Mouse (Mus musculus) erythroblast, embryonic 14.5 days (primary cell): ENCODE measurements around the gene Vps13d. TPM values are rescaled to one million over a fixed set of nuclear protein-coding genes. Genes with fewer than 3 reads are reported as not detected.

ENCODE experiments used
- H3K27me3 ChIP-seq: 2 replicates; pipeline ENCODE4 v1.6.1; 2012; ENCODE audit warnings: inconsistent platforms; ENCODE audit not compliant: control insufficient read depth
- H3K36me3 ChIP-seq: 2 replicates; pipeline ENCODE4 v1.6.1; 2012; ENCODE audit warnings: mild to moderate bottlenecking, inconsistent platforms; ENCODE audit not compliant: control insufficient read depth
- H3K4me1 ChIP-seq: 2 replicates; pipeline ENCODE4 v1.6.1; 2012; ENCODE audit warnings: inconsistent platforms; ENCODE audit not compliant: control insufficient read depth
- H3K4me3 ChIP-seq: replicated peaks from 2 replicates; pipeline ENCODE3; 2012; ENCODE audit warnings: moderate library complexity, mild to moderate bottlenecking, inconsistent platforms
- H3K9me3 ChIP-seq: 2 replicates; pipeline ENCODE4 v1.6.1; 2012; ENCODE audit warnings: low read length, inconsistent platforms, mixed read lengths; ENCODE audit not compliant: control insufficient read depth
- GATA1 ChIP-seq: IDR thresholded peaks from 2 replicates; pipeline ENCODE4 v1.6.1; 2012; ENCODE audit warnings: low read length, inconsistent platforms, mixed read lengths
- TAL1 ChIP-seq: IDR thresholded peaks from 3 replicates; pipeline ENCODE4 v1.6.1; 2012; ENCODE audit warnings: low read length, inconsistent platforms, mixed read lengths
- polyA plus RNA-seq: library from polyadenylated mRNA; stranded (reverse); fragments of >175 nt; gene quantifications from 2 replicates; pipeline ENCODE4 v1.2.3, GENCODE M21; 2012

Vps13d gene
- polyA plus RNA-seq, 1 experiment, result 0.69 TPM

DNA sequence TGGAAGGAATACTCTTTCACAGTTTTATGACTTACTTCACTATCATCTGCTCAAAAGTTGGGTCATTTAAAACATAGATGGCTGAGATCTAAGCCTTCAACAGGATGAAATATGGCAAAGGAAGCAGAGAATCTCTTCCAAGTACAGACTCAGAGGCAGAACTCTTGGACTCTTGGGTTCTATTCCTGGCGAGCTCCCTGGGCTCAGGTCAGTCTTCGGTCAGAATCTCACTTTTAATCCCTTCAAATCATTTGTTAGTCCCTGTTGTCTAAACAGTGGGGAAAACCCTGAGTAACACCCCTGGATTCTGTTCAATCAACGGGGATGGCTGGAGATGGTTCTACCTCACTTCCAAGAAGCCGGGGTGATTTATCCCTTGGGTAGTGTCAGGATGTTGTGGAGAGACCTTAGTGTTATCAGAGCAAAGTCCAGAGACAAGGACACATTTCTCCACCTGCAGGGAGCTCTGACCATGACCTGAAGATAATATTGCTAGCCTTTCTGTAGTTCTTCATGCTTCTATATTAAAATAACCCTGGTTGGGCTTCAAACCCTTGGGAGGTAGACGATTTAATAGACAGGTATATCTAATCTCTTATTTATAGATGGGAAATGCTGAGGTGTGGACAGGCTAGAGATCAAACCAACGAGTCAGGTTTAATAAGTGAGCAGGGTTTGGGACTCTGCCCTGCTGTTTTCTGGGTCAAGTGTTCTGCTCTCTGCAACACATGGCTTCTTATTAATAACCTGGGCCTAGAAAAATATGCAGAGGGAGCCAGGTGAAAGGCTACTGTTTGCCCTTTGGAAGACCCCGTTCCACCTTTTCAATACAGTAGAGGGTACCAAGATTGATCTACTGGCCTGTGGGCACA lies 180.8 kb downstream of the Vps13d start:
- Histone ChIP-seq H3K4me3 (no peak overlapping the region), H3K27me3 (no peaks in the 10 kb centered on the region), H3K9me3 (no peaks in the 10 kb centered on the region), H3K4me1 (peaks cover 2% of the 10 kb centered on the region), H3K36me3 (peaks cover 69% of the 10 kb centered on the region)
- TF ChIP-seq TAL1 (no peak), GATA1 (no peak)

DNA sequence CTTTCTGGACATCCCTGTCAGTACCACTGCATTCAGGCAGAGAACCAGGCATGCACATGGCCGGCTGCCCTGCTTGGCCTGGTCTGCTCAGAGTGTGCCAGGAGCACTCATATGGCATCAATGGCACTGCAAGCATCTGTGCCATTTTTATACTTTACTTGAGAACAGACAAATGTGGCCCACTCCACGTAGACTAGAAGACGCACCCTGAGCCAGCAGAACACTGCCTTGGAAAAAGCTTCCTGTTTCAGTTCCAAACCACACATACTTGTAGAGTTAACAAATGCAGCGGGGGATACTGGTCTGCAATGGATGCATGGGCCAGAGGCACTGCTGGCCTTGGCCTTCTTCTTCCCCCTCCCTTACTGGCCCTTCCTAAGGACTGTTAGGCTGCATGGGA lies 181.6 kb downstream of the Vps13d start:
- Histone ChIP-seq H3K27me3 (no peaks in the 10 kb centered on the region), H3K36me3 (peaks cover 62% of the 10 kb centered on the region), H3K9me3 (no peaks in the 10 kb centered on the region), H3K4me1 (peaks cover 2% of the 10 kb centered on the region), H3K4me3 (no peak overlapping the region)
- no peak for TF ChIP-seq TAL1
- no peak for TF ChIP-seq GATA1

DNA sequence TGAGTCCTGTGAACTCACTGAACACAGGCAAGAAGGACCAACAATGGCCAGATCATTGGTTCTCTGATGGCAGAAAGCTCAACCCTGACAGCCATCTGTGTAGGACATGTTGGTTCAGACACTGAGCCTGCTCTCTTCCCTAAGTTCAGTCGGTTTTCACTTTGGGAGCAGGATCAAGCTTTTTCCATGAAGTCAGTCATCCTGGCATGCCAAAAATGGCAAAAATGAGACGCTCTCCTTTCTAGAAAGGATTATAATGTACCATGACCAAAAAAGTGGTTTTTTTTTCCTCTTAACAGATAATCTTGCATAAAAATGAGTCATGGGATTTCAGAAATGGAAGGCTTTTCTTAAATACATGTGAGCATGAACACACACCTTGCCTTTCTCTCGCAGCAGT lies 183.6 kb downstream of the Vps13d start:
- TF ChIP-seq GATA1, result no peak
- TF ChIP-seq TAL1, result no peak
- Histone ChIP-seq H3K27me3 (no peaks in the 10 kb centered on the region), H3K9me3 (no peaks in the 10 kb centered on the region), H3K36me3 (peaks cover 47% of the 10 kb centered on the region), H3K4me1 (peaks cover 2% of the 10 kb centered on the region), H3K4me3 (no peak overlapping the region)

DNA sequence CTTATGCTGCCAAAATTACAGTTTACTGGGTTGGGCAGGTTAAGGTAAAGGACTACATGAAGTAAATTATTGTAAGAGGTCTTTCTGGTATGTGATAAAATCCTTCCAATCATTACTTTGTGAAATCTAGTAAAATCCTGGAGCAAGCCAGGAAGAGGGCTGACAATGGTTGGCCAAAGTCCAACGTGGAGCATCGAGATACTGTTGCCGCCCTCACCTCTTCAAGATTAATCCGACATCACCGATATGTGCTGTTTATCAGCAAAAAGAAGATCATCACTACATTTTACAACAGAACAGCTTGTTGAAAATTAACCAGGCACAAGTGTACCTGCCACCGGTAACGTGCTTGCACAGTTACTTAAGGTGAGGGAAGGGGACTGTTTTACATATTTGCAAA lies 184.9 kb downstream of the Vps13d start:
- TF ChIP-seq GATA1 (no peak), TAL1 (no peak)
- Histone ChIP-seq H3K4me1 (peaks cover 4% of the 10 kb centered on the region), H3K4me3 (no peak overlapping the region), H3K36me3 (peaks cover 46% of the 10 kb centered on the region), H3K9me3 (no peaks in the 10 kb centered on the region), H3K27me3 (no peaks in the 10 kb centered on the region)

DNA sequence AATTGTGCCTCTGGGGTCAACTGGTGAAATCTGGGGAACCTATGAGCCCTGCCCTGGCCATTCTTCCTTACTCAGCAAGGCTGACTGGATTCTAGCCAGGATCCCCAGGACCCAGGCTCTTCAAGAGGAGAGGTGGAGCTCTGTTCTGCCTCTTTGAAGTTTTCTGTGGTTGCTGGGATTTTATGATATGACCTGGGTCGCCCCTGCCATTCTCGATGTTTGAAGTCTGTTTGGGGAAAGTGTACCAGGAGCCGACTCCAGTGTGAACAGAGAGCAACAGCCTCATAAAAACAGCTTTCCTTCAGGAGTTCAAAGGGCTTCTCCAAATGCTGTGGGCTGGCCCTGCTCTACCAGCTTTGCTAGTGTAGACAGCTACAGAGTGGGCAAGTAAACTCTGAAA lies 185.4 kb downstream of the Vps13d start:
- Histone ChIP-seq H3K27me3 (no peaks in the 10 kb centered on the region), H3K36me3 (peaks cover 46% of the 10 kb centered on the region), H3K9me3 (no peaks in the 10 kb centered on the region), H3K4me3 (no peak overlapping the region), H3K4me1 (peaks cover 4% of the 10 kb centered on the region)
- no peak for TF ChIP-seq TAL1
- TF ChIP-seq GATA1, result no peak

DNA sequence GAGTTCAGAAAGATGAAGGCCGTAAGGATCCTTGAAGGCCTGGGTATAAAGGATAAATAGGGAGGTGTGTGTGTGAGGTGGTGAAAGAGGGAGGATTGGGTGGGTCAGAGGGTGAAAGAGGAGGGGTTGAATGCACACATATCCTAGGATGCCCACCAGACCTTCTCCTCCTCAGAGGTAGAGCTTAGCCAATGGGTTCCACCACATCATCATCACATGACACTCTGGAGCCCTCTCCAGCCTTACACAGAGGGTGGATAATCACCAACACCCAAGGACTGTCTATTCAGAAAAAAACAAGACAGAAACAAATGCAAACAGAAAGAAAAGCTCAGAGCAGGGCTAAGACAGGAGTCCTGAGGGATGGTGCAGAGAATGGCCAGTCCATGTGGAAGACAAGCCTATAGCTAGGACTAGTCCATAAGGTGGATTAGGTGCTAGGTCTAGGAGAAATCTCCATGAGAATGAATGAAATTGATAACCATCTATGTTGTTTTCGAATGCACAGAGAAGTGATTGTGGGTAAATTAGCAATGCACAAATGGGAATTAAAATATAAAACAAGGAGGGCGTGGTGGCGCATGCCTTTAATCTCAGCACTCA lies 188.8 kb downstream of the Vps13d start:
- no peak overlapping the region for H3K4me3 ChIP-seq
- no peak for TF ChIP-seq TAL1
- TF ChIP-seq GATA1, result no peak
- H3K36me3 ChIP-seq, result peaks cover 36% of the 10 kb centered on the region
- H3K9me3 ChIP-seq, result no peaks in the 10 kb centered on the region
- H3K27me3 ChIP-seq, result no peaks in the 10 kb centered on the region
- peaks cover 2% of the 10 kb centered on the region; the same call in 1 of the 2 replicates for H3K4me1 ChIP-seq

DNA sequence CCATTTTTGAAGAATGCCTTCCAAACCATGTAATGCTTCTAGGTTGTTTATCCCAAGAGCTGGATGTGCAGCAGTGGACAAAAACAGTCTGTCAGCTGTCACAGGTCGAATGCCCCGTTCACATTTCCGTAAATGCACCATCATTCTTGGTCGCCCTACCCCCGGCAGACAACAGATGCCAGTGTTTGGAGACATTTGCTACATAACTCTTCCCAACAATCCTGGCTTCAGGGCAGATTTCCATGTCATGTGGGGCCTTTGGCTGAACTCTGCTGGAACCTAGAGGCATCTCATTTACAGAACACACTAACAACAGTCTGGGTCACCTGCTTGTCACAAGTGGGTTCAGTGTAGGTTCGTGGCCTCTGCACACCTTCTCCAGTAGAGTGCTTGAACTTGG lies 190.6 kb downstream of the Vps13d start:
- peaks cover 28% of the 10 kb centered on the region for H3K36me3 ChIP-seq
- no peaks in the 10 kb centered on the region for H3K27me3 ChIP-seq
- H3K4me3 ChIP-seq, result no peak overlapping the region
- TF ChIP-seq GATA1 (no peak), TAL1 (no peak)
- H3K9me3 ChIP-seq, result no peaks in the 10 kb centered on the region
- H3K4me1 ChIP-seq, result peaks cover 13% of the 10 kb centered on the region

DNA sequence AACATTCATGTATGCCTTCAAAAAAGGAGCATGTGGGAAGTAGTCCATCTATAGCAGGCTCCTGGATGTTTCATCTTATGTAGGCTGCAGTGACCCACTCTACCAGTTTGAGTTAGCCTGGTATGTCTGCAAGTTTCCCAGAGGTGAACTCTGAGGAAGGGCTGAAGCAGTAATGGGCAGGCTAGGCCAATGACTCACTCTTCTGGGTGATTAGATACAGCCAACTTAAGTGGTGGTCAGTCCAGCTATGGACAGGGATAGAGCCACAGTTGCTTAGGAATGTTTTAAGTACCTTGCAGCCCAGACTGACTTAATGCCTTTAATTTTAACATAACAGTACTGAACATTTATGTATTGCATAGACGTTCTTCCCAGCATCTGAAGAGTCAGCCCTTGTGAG lies 192.1 kb downstream of the Vps13d start:
- Histone ChIP-seq H3K36me3 (peaks cover 39% of the 10 kb centered on the region), H3K4me3 (no peak overlapping the region), H3K27me3 (no peaks in the 10 kb centered on the region), H3K9me3 (no peaks in the 10 kb centered on the region), H3K4me1 (peaks cover 26% of the 10 kb centered on the region)
- no peak for TF ChIP-seq TAL1
- no peak for TF ChIP-seq GATA1

DNA sequence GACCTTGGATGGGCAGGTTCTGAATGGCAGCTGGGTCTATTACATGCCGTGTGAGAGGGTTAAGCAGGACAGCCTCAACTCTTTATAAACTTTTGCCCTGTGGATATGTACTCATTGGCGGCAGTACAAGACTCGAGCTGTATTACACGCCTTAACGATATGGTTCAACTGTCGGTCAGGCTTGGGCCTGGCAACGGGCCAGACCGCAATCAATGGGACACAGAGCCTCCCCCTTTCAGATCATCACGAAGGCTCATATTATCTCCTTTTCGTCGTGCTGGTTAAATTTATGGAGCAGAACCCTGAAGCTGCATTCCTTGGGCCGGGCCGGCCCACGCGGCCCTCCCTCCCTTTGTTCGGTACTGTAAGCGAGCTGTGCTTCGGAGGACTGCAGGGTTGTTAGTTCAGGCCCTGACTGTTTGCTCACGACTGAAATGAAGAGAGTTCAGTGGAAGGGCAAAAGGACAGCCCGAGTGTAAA lies 194.9 kb downstream of the Vps13d start:
- Histone ChIP-seq H3K9me3 (no peaks in the 10 kb centered on the region), H3K36me3 (peaks cover 38% of the 10 kb centered on the region), H3K4me1 (peaks cover 25% of the 10 kb centered on the region), H3K27me3 (no peaks in the 10 kb centered on the region), H3K4me3 (no peak overlapping the region)
- TF ChIP-seq TAL1, result no peak
- TF ChIP-seq GATA1, result no peak

DNA sequence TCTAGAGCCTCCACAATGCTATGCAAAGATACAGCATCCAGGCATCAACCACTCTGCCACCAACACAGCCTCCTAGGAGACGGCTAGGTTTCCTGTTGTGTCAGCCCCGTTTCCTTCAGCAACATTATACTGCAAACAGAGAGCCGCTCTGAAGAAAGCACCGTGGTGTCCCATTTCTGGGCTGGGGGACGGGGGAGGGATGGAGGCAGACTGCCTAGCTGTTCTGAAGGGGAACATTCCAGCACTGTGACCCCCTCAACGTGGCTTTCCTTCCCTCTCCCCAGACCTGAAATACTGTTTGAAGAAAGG lies 195.3 kb downstream of the Vps13d start:
- no peak overlapping the region for H3K4me3 ChIP-seq
- H3K36me3 ChIP-seq, result peaks cover 36% of the 10 kb centered on the region
- peaks cover 25% of the 10 kb centered on the region for H3K4me1 ChIP-seq

More for the DNA sequence above, 195.3 kb downstream of the Vps13d start:
- no peak for TF ChIP-seq TAL1
- TF ChIP-seq GATA1, result no peak
- no peaks in the 10 kb centered on the region for H3K27me3 ChIP-seq
- H3K9me3 ChIP-seq, result no peaks in the 10 kb centered on the region
